Mouse (Mus musculus): ENCODE measurements around the gene Olfr539. TPM values are rescaled to one million over a fixed set of nuclear protein-coding genes. Genes with fewer than 3 reads are reported as not detected.
"Not testable (repeated sequence)": the region's sequence is repeated elsewhere in the genome, so short reads cannot be mapped to it uniquely, and the experiment has no call there.

Olfr539 gene
- not detected for total RNA-seq (2021)
- long read RNA-seq, experiment 1, result 0 reads
- long read RNA-seq, experiment 2, result 0 reads

DNA sequence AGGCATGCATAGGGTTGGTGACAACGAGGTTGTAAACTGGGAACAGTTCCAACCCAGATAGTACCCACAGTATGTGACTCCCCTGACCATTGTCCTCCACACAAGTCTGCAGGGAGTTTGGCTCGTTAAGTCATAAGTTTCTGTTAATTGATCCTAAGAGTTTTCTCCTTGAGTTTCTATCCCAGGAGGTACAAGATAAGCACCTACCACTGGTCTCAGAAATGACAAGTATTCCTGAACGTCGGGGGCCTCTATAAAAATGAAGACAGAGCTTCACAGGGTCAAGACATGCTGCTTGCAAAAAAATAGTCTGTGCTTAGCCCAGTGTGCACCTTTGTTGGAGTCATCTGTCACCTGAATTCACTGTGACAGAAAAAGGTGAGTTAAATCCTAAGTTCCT lies at the start of gene Olfr539:
TSS of gene Olfr539 (plus strand) at position 301 of the 400 bp plus-strand sequence.
- intact Hi-C loops (cut with DNase I), result no loop called here
- DNase-seq, result no peak

DNA sequence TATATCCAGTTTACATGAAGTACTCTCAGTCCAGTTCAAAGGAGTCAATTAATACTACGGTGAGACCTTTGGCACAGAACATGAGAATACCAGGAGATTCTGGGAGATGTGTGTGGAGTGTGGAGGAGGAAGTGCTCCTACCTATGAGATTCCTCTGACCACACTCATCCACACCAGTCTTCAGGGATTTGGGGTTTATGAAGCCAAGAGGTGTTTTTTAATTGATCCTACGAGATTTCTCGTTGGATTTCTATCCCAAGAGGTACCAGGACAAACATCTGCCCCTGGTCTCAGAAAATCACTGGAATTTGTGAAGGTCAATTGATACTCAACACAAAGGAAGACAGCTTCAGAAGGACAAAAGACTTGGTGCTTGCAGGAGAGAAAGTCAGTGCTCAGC lies 31.1 kb upstream of the Olfr539 start, which contains the start of gene Olfr61:
TSS of gene Olfr61 (plus strand) at position 301 of the 400 bp plus-strand sequence.
- DNase-seq; intact Hi-C loops (cut with DNase I): not testable (repeated sequence)

DNA sequence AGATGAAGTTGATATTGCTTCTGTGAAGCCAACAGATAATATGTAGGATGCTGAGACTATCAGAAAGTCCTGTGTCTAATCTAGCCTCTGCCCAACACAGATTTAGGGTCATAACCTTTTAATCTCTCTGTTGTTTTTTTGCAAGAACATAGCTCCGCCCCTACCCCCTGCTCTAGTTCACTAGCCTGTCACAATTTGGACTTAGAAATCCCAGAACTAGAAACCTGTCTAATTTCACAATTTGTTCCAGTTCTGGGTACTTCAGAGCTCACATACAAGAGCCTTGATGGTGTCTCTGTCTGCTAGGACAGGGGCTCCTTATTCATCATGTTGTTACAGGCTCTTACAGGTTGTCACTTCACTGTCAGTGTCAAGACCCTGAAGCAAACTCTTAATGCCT lies 29.2 kb upstream of the Olfr539 start:
- DNase-seq, result no peak
- intact Hi-C loops (cut with DNase I), result no loop called here

DNA sequence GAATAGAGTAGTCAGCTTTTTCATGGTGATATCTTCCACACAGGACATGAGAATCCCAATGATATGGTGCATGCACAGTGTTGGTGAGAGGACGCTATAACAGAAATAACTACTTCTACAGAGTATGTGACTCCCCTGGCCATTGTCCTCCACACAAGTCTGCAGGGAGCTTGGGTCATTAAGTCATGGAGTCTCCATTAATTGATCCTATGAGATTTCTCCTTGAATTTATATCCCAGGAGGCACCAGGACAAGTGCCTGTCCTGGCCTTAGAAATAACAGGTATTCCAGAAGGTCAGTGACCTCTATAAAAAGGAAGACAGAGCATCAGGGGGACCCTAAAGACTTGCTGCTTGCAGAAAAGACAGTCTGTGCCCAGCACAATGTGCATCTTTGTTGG lies 13.6 kb upstream of the Olfr539 start, which contains the start of gene Olfr53:
TSS of gene Olfr53 (plus strand) at position 301 of the 400 bp plus-strand sequence.
- DNase-seq, result no peak
- intact Hi-C loops (cut with DNase I), result loop anchor here (1.0 kb wide), 1 partner anchor 36 kb away; no protein-coding TSS in a partner anchor

DNA sequence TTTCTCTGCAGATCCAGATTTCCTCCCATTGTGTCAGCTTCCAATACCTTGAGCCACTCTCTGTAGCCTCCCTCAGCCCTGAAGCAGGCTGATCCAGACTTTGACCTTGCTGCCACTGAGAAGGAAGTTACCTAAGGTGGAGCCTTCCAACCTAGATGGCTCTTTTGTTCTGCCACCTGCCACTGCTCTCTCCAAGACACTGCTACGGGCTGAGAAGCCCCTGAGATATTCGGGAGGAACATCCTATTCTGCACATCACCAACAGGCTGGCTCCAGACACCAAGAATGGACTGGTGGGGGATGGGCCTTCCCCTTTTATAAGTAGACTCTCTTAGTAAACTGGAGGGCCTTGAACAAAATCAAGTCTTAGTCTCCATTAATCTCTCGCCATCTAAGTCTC lies 11.0 kb downstream of the Olfr539 start:
- intact Hi-C loops (cut with DNase I); DNase-seq: not testable (repeated sequence)

DNA sequence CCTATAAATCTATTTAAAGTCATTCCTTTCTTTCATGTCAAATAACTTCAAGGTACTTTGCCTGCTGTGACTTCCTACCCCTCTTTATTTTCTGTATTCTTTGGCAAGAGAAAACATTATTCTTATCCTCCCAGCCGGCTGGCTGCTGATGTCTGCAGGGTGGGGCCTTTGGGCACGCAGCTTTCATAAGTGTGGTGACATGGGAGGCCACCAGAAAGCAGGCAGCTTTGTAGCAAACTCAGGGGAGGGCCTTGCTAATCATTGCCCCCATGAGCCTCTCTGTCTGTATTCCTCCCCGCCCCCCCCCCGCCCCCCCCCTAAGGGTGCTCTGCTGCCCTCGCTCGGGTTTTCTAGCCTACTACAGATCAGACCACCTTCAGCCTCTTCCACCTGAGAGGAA lies 16.1 kb downstream of the Olfr539 start:
- DNase-seq, result no peak
- intact Hi-C loops (cut with DNase I), result no loop called here

DNA sequence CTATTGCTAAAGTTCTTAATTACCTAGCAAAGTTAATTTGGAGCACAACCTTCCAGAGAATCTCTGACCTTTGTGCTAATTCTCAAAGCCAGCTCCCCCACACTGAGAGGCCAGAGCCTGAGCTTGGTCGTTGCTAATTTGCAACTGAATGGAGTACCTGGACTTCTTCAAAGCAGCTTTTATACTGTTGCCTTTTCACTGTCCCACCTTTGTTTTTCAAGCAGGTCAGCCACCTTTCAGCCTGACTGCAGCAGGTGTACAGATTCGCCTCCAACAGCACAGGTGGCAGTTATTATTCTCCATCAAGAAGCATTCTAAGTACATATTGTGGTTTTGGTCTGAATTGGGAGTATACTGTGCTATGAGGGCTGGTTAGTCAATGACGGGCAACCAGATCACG lies 19.9 kb downstream of the Olfr539 start:
- DNase-seq; intact Hi-C loops (cut with DNase I): not testable (repeated sequence)

DNA sequence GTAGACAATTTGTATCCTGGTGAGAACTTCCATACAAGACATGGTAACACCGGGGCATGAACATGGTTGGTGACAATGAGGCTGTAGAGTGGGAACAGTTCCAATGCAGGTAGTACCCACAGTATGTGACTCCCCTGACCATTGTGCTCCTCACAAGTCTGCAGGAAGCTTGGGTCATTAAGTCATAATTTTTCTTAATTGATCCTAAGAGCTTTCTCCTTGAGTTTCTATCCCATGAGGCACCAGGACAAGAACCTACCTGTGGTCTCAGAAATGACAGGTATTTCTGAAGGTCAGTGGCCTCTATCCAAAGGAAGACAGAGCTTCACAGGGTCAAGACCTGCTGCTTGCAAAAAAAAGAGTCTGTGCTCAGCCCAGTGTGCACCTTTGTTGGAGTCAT lies 21.9 kb downstream of the Olfr539 start, which contains the start of gene Olfr45:
TSS of gene Olfr45 (plus strand) at position 301 of the 400 bp plus-strand sequence.
- intact Hi-C loops (cut with DNase I), result loop anchor here (1.0 kb wide), 1 partner anchor 35 kb away; the partner anchor contains the start of gene Olfr53
- no peak for DNase-seq

DNA sequence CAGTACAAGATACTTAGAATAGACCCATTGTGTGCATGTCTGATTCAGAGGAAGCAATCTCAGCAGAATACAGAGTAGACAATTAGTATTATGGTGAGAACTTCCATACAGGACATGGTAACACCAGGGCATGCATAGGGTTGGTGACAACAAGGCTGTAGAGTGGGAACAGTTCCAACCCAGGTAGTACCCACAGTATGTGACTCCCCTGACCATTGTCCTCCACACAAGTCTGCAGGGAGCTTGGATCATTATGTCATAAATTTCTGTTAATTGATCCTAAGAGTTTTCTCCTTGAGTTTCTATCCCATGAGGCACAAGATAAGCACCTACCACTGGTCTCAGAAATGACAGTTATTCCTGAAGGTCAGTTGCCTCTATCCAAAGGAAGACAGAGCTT lies 37.2 kb downstream of the Olfr539 start, which contains the start of gene Olfr541:
TSS of gene Olfr541 (plus strand) at position 301 of the 400 bp plus-strand sequence.
- intact Hi-C loops (cut with DNase I), result no loop called here

DNA sequence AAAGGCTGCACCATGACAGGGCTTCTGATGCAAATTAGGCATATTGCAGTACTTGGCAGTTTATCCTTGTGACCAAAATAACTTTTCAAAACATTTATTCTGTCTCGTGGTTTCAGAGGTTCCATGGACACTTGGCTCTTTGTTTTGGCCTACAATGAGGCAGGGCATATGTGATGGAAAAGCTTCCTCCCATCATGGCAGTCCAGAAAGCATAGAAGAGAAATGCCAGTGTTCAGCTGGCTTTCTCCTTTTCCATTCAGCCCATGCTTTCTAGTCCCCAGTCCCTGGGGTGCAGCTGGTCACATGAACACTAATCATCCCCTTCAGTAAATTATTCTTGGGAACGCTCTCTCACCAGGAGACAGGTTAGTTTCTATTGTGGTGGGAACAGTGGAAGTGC lies 46.6 kb downstream of the Olfr539 start:
- no peak for DNase-seq
- intact Hi-C loops (cut with DNase I), result no loop called here

More for the DNA sequence above, 37.2 kb downstream of the Olfr539 start, which contains the start of gene Olfr541:
- no peak for DNase-seq

DNA sequence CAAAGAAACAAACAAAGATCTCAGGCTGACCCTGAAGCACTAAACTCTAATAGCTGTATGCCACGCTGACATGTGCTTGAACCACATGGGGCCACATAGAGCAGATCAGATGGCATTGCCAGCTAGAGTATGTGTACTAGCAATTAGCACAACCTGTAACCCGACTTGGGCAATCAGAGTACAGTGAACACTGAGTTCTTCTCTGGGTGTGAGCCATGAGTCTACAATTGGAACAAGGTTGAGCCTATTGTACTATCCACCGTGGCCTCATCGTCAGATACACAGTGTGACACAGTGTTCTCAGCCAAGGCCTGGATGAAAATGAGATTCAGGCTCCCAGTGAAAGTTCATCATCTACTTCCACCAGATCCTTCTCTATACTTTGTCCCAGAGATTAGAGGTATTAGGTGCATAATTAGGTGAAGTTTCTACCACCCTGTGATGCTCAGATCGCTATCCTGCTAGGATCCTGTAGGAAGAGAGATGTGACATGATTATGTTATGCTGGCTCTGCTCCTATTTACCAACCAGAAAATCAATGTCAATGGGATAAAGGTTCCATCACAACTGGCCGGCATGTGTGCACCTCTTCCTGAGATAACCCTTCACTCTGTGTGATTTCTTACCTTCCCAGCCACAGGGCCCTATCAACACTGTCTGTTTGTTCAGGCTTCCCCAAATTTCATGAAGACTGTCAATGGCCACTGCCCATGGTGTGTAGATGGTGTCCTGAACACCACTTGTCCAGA lies 48.0 kb downstream of the Olfr539 start:
- no peak for DNase-seq
- intact Hi-C loops (cut with DNase I), result no loop called here

DNA sequence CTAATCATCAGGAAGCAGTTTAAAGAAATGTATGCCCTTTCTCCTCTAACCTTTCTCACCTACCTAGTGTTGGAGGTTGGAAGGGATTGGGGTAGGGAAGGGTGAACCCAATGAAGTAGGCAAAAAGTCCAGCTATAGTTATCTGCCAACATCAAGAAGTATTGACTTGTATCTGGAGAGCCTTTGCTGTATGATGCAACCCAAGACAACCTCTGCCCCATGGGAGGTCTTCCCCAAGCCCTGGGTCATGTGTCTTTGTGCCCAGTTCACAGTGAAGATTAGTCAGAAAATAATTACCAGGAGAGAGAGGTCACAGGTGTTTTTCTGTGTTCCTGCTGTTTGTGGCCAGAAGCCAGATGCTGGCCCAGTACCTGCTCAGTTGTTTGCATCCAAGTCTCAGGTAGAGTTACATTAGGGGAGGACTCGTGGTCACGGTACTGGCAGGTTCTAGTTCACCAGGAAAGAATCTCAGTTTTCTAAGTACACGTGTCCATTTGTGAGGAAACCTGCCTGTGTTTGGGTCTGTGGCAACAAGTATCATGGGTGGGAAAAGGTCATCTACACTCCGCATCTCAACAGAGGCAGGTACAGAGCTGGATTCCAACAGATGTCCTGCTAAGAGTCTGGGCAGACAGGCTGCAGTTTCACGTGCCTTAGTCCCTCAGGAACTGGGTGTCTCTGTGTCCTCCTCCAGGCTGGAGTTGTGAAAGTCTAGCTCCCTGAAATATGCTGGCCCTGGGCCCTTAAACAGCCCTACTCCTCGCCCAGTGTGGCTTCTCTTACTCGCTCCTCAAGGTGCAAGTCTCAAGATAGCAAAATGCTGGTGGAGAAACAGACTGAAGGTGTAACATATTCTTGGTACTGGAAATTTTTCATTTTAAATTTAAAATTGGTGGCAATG lies 57.7 kb downstream of the Olfr539 start:
- intact Hi-C loops (cut with DNase I), result no loop called here
- no peak for DNase-seq

DNA sequence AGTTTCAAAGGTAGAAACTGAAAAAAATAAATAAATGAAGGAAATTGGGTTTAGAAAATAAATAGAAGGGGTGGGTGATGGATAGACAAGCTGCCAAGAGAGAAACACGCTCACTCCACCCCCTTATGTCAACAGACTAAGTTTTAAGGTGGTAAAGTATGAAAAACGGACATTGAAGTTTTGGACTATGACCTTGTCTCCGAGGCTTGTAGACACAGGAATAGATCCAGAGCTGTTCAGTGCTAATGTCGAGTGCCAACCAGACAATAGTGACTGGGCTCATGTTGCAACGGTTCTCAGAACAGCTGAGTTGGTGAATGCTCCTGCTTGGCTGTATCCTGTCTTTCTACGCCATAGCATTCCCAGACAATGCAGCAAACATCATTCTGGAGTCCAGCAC lies 61.4 kb downstream of the Olfr539 start:
- intact Hi-C loops (cut with DNase I), result no loop called here
- no peak for DNase-seq

DNA sequence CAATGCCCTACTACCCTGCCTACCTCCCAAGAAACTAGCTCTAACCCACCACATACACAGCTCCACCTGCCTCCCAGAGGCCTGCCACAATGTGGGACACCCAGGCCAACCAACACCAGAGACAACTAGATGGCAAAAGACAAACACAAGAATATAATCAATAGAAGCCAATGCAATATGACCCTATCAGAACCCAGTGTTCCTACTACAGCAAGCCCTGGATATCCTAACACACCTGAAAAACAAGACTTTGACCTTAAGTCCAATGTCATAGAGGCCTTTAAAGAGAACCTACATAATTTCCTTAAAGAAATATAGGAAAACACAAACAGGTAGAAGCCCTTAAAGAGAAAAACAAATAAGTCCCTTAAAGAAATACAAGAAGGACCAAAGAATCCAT lies 65.8 kb downstream of the Olfr539 start:
- no peak for DNase-seq
- intact Hi-C loops (cut with DNase I), result no loop called here

Other genes starting within 250 kb of the Olfr539 start
- not detected for gene Olfr532, start 238.3 kb upstream of the Olfr539 start, total RNA-seq (2021)
- gene Olfr533, start 196.6 kb upstream of the Olfr539 start, total RNA-seq (2021), result not detected
- gene Olfr535, start 175.7 kb upstream of the Olfr539 start, total RNA-seq (2021), result not detected
- gene Olfr536, start 152.5 kb upstream of the Olfr539 start, total RNA-seq (2021), result not detected
- gene Olfr538, start 92.0 kb upstream of the Olfr539 start, total RNA-seq (2021), result not detected
- not detected for gene Olfr46, start 58.7 kb upstream of the Olfr539 start, total RNA-seq (2021)
- gene Olfr61, start 31.0 kb upstream of the Olfr539 start, total RNA-seq (2021), result not detected
- not detected for gene Olfr53, start 13.5 kb upstream of the Olfr539 start, total RNA-seq (2021)
- not detected for gene Olfr45, start 22.0 kb downstream of the Olfr539 start, total RNA-seq (2021)
- not detected for gene Olfr541, start 37.3 kb downstream of the Olfr539 start, total RNA-seq (2021)
- gene Cyp2e1, start 103.8 kb downstream of the Olfr539 start, total RNA-seq (2021), result 1 to 10 TPM in 1 of 2 experiments, under 1 TPM in 1; 0.93 to 5.7 TPM
- gene Syce1, start 127.9 kb downstream of the Olfr539 start, total RNA-seq (2021), result not detected
- gene Zfp941, start 162.2 kb downstream of the Olfr539 start, total RNA-seq (2021), result under 1 TPM; 0.22 to 0.36 TPM
- gene Urah, start 175.1 kb downstream of the Olfr539 start, total RNA-seq (2021), result not detected
- gene Scgb1c1, start 185.6 kb downstream of the Olfr539 start, total RNA-seq (2021), result 1 to 10 TPM; 6.2 to 8.4 TPM
- not detected for gene Odf3, start 187.9 kb downstream of the Olfr539 start, total RNA-seq (2021)
- gene Gm45785, start 196.4 kb downstream of the Olfr539 start, total RNA-seq (2021), result not detected
- 10 to 100 TPM; 23.7 to 24.5 TPM for gene Ric8a, start 197.0 kb downstream of the Olfr539 start, total RNA-seq (2021)
- gene Bet1l, start 197.6 kb downstream of the Olfr539 start, total RNA-seq (2021), result 10 to 100 TPM; 11.3 to 12.5 TPM
- gene Psmd13, start 222.0 kb downstream of the Olfr539 start, total RNA-seq (2021), result 10 to 100 TPM; 92.6 to 92.8 TPM
- 10 to 100 TPM; 54.6 to 56.2 TPM for gene Sirt3, start 222.4 kb downstream of the Olfr539 start, total RNA-seq (2021)
- 1,000 to 10,000 TPM; 2,004 to 2,091 TPM for gene Cox8b, start 240.5 kb downstream of the Olfr539 start, total RNA-seq (2021)

Measured in heart, postnatal 14 days (tissue).